Mouse (Mus musculus) leukemia stem cell, adult 10-12 weeks (primary cell): Measurements from ENCODE around the gene Epn1. TPM values are rescaled to one million over a fixed set of nuclear protein-coding genes. Genes with fewer than 3 reads are reported as not detected.

Experiments
- polyA plus RNA-seq: library from polyadenylated mRNA; stranded (reverse); fragments of >175 nt; gene quantifications from 2 replicates; pipeline ENCODE4 v1.2.3, GENCODE M21; 2012; ENCODE audit warnings: low replicate concordance

The Epn1 gene
- 1,843 and 1,854 TPM in 2 replicates for polyA plus RNA-seq

DNA sequence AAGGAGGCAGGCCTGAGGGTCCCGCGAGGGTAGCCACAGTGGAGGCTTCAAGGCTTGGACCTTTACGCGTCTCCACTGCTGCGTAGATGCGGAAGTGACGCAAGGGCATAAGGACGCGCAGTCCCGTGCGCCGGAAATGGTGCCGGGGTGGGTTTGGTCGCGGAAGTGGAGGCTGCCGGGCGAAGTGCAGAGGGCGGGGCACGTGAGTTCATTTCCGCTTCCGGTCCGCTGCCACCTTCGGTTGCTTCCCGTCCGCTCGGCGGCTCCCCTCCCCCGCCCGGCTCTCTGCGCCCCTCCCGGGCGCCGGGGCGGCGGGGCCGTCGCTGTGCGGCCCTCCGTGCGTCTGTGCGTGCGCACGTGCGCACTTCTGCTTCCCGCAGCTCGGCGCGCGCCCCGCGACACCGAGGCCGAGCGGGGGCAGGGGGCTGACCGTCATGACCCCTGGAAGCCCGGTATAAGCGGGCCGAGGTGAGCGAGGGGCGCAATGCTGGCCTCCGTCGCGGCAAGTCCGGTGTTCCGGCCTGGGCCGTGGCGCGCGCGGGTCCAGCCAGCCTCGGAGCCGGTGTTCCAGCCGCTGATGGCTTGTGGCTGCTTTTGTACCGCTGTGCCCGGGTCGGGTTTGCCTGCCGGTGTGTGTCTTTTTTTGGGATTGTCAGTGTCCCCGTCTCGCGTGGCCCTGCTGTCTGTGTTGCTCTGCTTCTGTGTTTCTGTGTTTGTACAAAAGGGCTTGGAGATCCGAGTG lies at the start of gene Epn1:
Epn1 (plus strand) TSS at position 226 of the 742 bp plus-strand sequence.

DNA sequence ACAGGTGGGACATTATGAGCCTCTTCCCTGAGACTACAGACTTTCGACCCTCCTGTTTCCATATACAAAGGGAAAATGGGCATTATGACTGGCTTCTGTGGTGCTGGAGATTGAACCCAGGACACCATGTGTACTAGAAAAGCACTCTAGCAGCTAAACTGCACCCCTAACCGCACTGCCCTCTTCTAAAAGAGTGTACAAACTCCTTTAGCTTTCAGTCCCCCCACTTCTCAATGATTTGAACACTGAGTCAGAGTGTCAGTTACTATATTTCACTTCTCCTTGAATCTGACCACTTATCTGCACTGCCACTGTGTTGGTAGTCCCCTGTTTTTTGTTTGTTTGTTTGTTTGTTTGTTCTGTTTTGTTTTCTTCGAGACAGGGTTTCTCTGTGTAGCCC lies 46.2 kb upstream of the Epn1 start, which contains the start of gene 4632433K11Rik:
4632433K11Rik (plus strand) TSS at position 301 of the 400 bp plus-strand sequence.

DNA sequence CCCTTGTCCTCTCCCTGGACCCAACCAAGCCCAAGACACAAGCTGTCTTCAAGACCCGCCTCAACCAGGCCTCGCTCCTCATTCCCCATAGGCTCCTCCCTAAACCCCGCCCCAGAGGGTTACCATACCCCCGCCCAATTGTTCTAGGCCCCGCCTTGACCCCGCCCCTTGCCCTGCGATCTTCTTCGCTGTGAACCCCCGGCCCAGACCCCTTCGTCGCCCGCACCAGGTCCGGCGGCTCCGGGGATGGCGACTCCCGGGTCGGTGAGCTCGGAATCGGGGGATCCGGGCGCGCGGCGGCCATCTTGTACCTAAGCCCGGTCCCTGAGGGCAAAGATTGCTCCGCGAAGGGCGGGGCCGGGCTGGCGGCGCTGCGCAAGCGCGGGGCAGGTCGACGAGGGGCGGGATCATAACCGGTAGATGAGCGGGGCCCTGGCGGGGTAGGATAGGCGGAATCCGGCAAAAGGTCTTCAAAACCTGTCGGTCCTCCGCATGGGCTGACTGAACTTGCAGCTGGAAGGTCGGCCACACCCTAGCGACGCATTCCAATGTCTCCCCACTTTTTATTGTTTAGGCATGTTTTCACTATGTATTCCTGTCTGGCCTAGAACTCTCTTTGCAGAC lies 41.8 kb upstream of the Epn1 start, which contains the start of gene Zfp784:
Zfp784 (minus strand) TSS at position 338 of the 624 bp plus-strand sequence.

DNA sequence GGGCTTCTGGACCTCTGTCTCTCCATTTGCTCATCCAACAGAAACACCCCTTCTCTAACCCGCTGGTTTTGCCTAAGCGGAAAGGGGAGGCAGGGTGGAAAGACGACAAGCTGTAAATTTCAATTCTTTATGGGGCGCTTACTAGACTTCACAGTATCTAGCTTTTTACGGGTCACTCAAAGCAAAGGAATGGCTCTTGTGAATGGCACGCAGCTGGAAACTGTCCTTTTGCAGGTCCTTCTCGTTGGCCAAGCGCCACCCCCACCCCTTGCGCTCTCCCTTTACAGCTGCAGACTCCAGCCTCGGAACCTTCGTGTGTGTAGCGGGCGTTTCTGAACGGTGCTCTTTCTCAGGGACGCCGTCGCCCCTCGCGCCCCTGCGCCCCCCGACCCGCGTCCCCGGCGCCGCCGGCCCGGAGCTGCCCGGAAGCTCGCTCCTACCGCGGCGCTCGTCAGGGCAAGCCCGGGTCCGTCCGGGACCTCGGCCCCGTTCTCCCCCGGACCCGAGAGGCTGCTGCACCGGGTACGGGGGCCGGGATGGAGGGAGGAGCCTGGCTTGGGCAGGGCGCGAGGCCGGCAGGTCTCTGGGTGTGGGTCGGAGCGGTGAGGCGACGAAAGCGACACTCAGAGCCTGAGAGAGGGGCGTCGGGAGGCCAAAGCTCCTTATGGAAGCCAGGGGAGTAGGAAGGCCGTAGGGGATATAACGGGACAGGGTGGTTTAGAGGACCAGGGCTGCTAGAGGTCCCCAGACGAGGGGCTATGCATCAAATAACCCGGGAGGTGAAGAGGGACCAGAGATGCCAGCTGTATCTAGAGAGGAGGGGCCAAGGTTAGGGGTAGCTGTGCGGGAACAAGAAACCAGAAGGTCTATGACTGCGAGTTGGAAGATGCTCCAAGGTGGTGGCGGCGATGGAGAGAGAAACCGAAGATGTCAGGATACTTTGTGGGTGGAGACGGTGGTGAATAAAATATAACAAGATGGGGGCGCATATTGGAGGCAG lies 28.5 kb upstream of the Epn1 start, which contains the start of gene Zfp580:
Zfp580 (plus strand) TSS at position 346 of the 1,000 bp plus-strand sequence.

DNA sequence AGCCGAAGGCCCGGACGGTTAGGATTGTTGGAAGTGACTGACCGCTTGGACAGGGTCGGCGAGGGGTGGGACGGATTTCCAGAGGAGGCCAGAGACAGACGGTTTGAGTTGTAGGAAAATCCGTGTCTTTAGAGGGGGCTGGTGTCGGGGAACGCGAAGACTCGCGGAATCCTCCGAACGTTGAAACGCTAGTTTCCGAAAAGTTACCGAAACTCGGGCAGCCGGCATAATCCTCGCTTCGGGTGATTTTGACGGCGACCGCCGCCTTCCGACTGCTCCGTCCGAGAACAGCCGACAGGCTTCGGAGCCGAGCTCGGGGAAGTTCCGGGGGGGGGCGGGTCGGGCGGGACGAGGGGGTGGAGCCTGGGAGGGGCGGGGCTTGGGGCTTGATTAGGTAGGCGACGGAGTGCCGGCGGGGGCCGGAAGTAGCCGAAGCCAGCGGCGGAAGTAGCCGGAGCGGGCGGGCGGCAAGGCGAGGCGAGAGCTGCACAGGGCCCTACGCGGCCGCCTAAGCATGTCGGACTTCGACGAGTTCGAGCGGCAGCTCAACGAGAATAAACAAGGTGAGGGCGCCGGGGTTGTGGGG lies 18.2 kb upstream of the Epn1 start, which contains the start of gene U2af2:
U2af2 (plus strand) TSS at position 370 of the 586 bp plus-strand sequence.

DNA sequence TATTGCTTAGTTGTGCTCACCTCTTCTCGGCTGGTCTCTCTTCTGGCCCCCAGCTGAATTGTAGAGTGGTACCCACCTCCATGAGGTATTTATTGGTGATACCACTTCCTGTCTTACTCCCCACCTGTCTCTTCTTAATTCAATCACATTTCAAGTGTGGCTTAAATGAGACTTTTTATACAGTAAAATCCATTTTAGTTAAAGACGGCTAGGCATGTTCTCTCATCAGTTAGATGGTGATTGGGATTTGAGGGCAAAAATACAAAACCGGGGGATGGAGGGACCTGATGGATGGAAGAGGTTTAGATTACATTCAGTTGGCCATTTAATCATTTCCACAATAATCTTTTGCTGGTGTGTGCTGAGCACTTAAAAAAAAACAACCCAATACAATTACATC lies 36.8 kb downstream of the Epn1 start, which contains the start of gene Rfpl4:
Rfpl4 (minus strand) TSS at position 101 of the 400 bp plus-strand sequence.

DNA sequence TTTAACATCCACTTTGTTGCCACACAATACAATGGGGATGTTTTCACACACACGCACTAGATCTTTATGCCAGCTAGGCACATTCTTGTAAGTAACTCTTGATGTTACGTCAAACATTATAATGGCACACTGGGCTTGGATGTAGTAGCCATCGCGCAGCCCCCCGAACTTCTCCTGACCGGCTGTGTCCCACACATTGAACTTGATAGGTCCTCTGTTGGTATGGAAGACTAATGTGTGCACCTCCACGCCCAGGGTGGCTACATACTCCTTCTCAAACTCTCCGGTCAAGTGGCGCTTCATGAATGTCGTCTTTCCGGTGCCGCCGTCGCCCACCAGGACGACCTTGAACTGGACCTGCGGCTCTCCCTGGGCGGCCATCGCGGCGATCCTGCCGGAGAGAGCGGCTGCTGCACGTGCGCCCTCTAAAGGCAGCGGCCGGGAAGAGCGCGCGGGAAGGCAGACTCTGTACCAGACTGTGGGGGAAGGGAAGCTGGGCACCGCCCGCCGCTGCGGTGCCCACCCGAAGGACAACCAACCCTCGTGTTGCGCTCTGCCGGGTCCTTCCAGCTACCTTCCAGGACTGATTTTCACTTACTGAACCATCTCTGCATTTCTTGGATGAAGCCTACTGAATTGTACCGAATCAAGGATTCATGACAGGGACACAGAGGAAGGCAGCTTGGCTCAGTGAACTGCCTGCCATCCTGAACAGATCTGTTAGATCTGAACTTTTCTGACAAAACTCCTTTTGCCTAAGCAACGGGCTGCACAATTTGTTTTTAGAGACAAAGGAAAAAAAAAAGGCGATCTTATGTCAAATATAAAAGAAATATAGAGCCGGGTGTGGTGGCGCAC lies 45.7 kb downstream of the Epn1 start, which contains the start of gene Rasl2-9:
Rasl2-9 (minus strand) TSS at position 402 of the 858 bp plus-strand sequence.

Other genes with a start within 250 kb of the Epn1 start
- gene Shisa7, start 235.5 kb upstream of the Epn1 start, polyA plus RNA-seq: 0.09 TPM in 1 of 2 replicates, not detected in the other
- 0.36 and 0.54 TPM in 2 replicates for gene Isoc2b, start 210.0 kb upstream of the Epn1 start, polyA plus RNA-seq
- 2.1 and 10.8 TPM in 2 replicates for gene Isoc2a, start 203.1 kb upstream of the Epn1 start, polyA plus RNA-seq
- gene Gm36210, start 173.7 kb upstream of the Epn1 start, polyA plus RNA-seq: 0.27 TPM in 1 of 2 replicates, not detected in the other
- 71.6 and 77.8 TPM in 2 replicates for gene Zfp628, start 165.0 kb upstream of the Epn1 start, polyA plus RNA-seq
- 2.4 and 2.5 TPM in 2 replicates for gene Nat14, start 158.2 kb upstream of the Epn1 start, polyA plus RNA-seq
- 0.38 and 0.55 TPM in 2 replicates for gene Ssc5d, start 154.4 kb upstream of the Epn1 start, polyA plus RNA-seq
- gene Sbk2, start 115.8 kb upstream of the Epn1 start, polyA plus RNA-seq: 0.20 and 0.42 TPM in 2 replicates
- not detected in 2 replicates for gene Sbk3, start 109.1 kb upstream of the Epn1 start, polyA plus RNA-seq
- 12.4 and 20.9 TPM in 2 replicates for gene Zfp579, start 84.1 kb upstream of the Epn1 start, polyA plus RNA-seq
- gene Zfp524, start 65.8 kb upstream of the Epn1 start, polyA plus RNA-seq: 84.6 and 112 TPM in 2 replicates
- gene Fiz1, start 65.5 kb upstream of the Epn1 start, polyA plus RNA-seq: 21.6 and 58.9 TPM in 2 replicates
- gene Gm44973, start 64.7 kb upstream of the Epn1 start, polyA plus RNA-seq: 33.3 TPM in 1 of 2 replicates, not detected in the other
- 98.5 and 146 TPM in 2 replicates for gene Zfp865, start 59.9 kb upstream of the Epn1 start, polyA plus RNA-seq
- gene Ccdc106, start 59.7 kb upstream of the Epn1 start, polyA plus RNA-seq: 0.44 and 1.1 TPM in 2 replicates
- gene 4632433K11Rik, start 46.1 kb upstream of the Epn1 start, polyA plus RNA-seq: not detected in 2 replicates
- 2.2 and 2.8 TPM in 2 replicates for gene Zfp784, start 41.8 kb upstream of the Epn1 start, polyA plus RNA-seq
- 8.1 and 27.6 TPM in 2 replicates for gene Zfp580, start 28.7 kb upstream of the Epn1 start, polyA plus RNA-seq
- 584 and 990 TPM in 2 replicates for gene U2af2, start 18.1 kb upstream of the Epn1 start, polyA plus RNA-seq
- gene Rfpl4, start 36.7 kb downstream of the Epn1 start, polyA plus RNA-seq: not detected in 2 replicates
- gene Rasl2-9, start 45.7 kb downstream of the Epn1 start, polyA plus RNA-seq: not detected in 2 replicates
- gene Vmn1r55, start 69.4 kb downstream of the Epn1 start, polyA plus RNA-seq: 0.02 TPM in 2 replicates
- 0.22 TPM in 1 of 2 replicates, not detected in the other for gene Vmn1r56, start 116.5 kb downstream of the Epn1 start, polyA plus RNA-seq
- not detected in 2 replicates for gene Vmn1r57, start 138.3 kb downstream of the Epn1 start, polyA plus RNA-seq